Mouse (Mus musculus): ENCODE data around the gene Mtss1l. TPM values are rescaled to one million over a fixed set of nuclear protein-coding genes. Genes with fewer than 3 reads are reported as not detected.

Mtss1l gene
- polyA plus RNA-seq, 1 experiment from 2014 or later: 6.0 TPM

GRCm38 (mm10) chr8:110741816-110742451, 20.7 kb downstream of the Mtss1l start:
- H3K9ac ChIP-seq: no peak overlapping the region
- 75% methylated on average over 15 of the region's 15 CpGs for WGBS
- H3K4me2 ChIP-seq: no peak overlapping the region
- no peak for ATAC-seq (ENCODE audit: extremely low read depth, insufficient number of reproducible peaks, low FRiP score, low TSS enrichment)
- H3K36me3 ChIP-seq: peaks cover 40% of the 10 kb centered on the region
- H3K27ac ChIP-seq (replicated peaks): no peak overlapping the region
- no peaks in the 10 kb centered on the region for H3K27me3 ChIP-seq (replicated peaks)
- no peaks in the 10 kb centered on the region for H3K9me3 ChIP-seq
- no peak overlapping the region for H3K4me3 ChIP-seq
- peaks cover 10% of the 10 kb centered on the region for H3K4me1 ChIP-seq

DNA sequence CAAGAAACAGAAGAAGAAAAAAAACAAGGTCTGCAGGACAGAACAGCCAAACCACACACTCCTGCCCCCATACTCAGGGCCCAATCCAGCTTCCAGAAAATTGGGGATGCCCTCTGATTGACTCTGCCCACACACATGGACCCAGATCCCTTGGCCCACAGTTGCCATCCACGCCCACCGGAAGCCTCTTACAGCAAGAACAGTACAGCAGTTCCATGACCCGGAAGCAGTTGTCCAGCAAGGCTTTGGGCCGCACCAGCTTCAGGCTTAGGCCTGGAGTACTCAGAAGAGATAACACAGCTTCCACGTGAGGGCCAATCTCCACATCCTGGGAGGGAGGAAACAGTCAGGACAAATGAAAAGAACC, 21.2 kb downstream of the Mtss1l start:
- no peak overlapping the region for H3K4me3 ChIP-seq
- peaks cover 10% of the 10 kb centered on the region for H3K4me1 ChIP-seq
- peaks cover 35% of the 10 kb centered on the region for H3K36me3 ChIP-seq
- H3K27ac ChIP-seq (replicated peaks): no peak overlapping the region
- no peak overlapping the region for H3K9ac ChIP-seq
- H3K9me3 ChIP-seq: no peaks in the 10 kb centered on the region
- no peak for ATAC-seq (ENCODE audit: extremely low read depth, insufficient number of reproducible peaks, low FRiP score, low TSS enrichment)
- WGBS: 79% methylated on average over 5 of the region's 5 CpGs
- no peaks in the 10 kb centered on the region for H3K27me3 ChIP-seq (replicated peaks)
- no peak overlapping the region for H3K4me2 ChIP-seq

DNA sequence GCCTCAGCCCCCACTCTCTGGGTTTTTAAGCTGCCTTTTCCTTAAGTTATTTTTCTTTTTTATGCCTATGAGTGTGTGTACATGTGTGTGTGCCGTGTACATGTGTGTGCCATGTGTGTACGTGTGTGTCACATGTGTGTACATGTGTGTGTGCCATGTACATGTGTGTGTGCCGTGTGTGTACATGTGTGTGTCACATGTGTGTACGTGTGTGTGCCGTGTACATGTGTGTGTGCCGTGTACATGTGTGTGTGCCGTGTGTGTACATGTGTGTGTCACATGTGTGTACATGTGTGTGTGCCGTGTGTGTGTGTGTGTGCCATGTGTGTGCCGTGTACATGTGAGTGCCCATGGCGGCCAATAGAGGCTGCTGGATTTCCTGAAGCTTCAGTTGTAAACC, 23.9 kb downstream of the Mtss1l start:
- WGBS: 92% methylated on average over 10 of the region's 10 CpGs
- peaks cover 7% of the 10 kb centered on the region for H3K36me3 ChIP-seq

GRCm38 (mm10) chr8:110746661-110747060, 25.4 kb downstream of the Mtss1l start:
- WGBS: 61% methylated on average over 9 of the region's 9 CpGs
- no peak overlapping the region for H3K27ac ChIP-seq (replicated peaks)
- no peak overlapping the region for H3K4me2 ChIP-seq
- no peak overlapping the region for H3K9ac ChIP-seq
- no peaks in the 10 kb centered on the region for H3K36me3 ChIP-seq
- no peaks in the 10 kb centered on the region for H3K9me3 ChIP-seq
- H3K4me3 ChIP-seq: no peak overlapping the region
- peaks cover 10% of the 10 kb centered on the region for H3K4me1 ChIP-seq
- ATAC-seq (ENCODE audit: extremely low read depth, insufficient number of reproducible peaks, low FRiP score, low TSS enrichment): no peak
- H3K27me3 ChIP-seq (replicated peaks): peaks cover 12% of the 10 kb centered on the region

More for the DNA sequence above, 23.9 kb downstream of the Mtss1l start:
- Histone ChIP-seq H3K4me3 (no peak overlapping the region), H3K27ac (replicated peaks) (no peak overlapping the region), H3K4me1 (peaks cover 10% of the 10 kb centered on the region), H3K4me2 (no peak overlapping the region), H3K9me3 (no peaks in the 10 kb centered on the region), H3K9ac (no peak overlapping the region), H3K27me3 (replicated peaks) (peaks cover 12% of the 10 kb centered on the region)
- no peak for ATAC-seq (ENCODE audit: extremely low read depth, insufficient number of reproducible peaks, low FRiP score, low TSS enrichment)

- 52% methylated on average over 10 of the region's 10 CpGs for WGBS
- no peak for ATAC-seq (ENCODE audit: extremely low read depth, insufficient number of reproducible peaks, low FRiP score, low TSS enrichment)
These were observed 28.4 kb downstream of the Mtss1l start for GRCm38 (mm10) chr8:110749500-110750170.

GRCm38 (mm10) chr8:110750269-110750668, 29.0 kb downstream of the Mtss1l start:
- WGBS: 37% methylated on average over 13 of the region's 13 CpGs
- no peak overlapping the region for H3K4me3 ChIP-seq

More at GRCm38 (mm10) chr8:110749500-110750170, 28.4 kb downstream of the Mtss1l start:
- Histone ChIP-seq H3K4me2 (no peak overlapping the region), H3K27me3 (replicated peaks) (peaks cover 12% of the 10 kb centered on the region), H3K4me1 (peaks cover 7% of the 10 kb centered on the region), H3K4me3 (no peak overlapping the region), H3K27ac (replicated peaks) (no peak overlapping the region), H3K36me3 (no peaks in the 10 kb centered on the region), H3K9me3 (no peaks in the 10 kb centered on the region), H3K9ac (no peak overlapping the region)

GRCm38 (mm10) chr8:110751490-110751889, 30.2 kb downstream of the Mtss1l start:
- ATAC-seq (ENCODE audit: extremely low read depth, insufficient number of reproducible peaks, low FRiP score, low TSS enrichment): no peak
- Histone ChIP-seq H3K9ac (no peak overlapping the region), H3K27ac (replicated peaks) (no peak overlapping the region), H3K4me3 (no peak overlapping the region), H3K9me3 (no peaks in the 10 kb centered on the region), H3K36me3 (no peaks in the 10 kb centered on the region), H3K4me2 (no peak overlapping the region), H3K27me3 (replicated peaks) (peaks cover 16% of the 10 kb centered on the region), H3K4me1 (peaks cover 9% of the 10 kb centered on the region)
- WGBS: 76% methylated on average over 5 of the region's 5 CpGs

More at GRCm38 (mm10) chr8:110750269-110750668, 29.0 kb downstream of the Mtss1l start:
- Histone ChIP-seq H3K27ac (replicated peaks) (no peak overlapping the region), H3K36me3 (no peaks in the 10 kb centered on the region), H3K9me3 (no peaks in the 10 kb centered on the region), H3K27me3 (replicated peaks) (peaks cover 16% of the 10 kb centered on the region), H3K4me1 (peaks cover 7% of the 10 kb centered on the region), H3K9ac (no peak overlapping the region), H3K4me2 (no peak overlapping the region)
- no peak for ATAC-seq (ENCODE audit: extremely low read depth, insufficient number of reproducible peaks, low FRiP score, low TSS enrichment)

- H3K27me3 ChIP-seq (replicated peaks): 0 out of 2 replicates have a peak, but pooled peaks cover 4% of the 10 kb centered on the region
- ATAC-seq (ENCODE audit: extremely low read depth, insufficient number of reproducible peaks, low FRiP score, low TSS enrichment): no peak
- H3K27ac ChIP-seq (replicated peaks): no peak overlapping the region
- no peak overlapping the region for H3K9ac ChIP-seq
- no peak overlapping the region for H3K4me2 ChIP-seq
- 43% methylated on average over 4 of the region's 4 CpGs for WGBS
- no peaks in the 10 kb centered on the region for H3K9me3 ChIP-seq
- no peak overlapping the region for H3K4me3 ChIP-seq
- H3K36me3 ChIP-seq: no peaks in the 10 kb centered on the region
- peaks cover 9% of the 10 kb centered on the region for H3K4me1 ChIP-seq
These were observed 33.4 kb downstream of the Mtss1l start for GRCm38 (mm10) chr8:110754713-110755112.

GRCm38 (mm10) chr8:110755511-110756170, 34.4 kb downstream of the Mtss1l start:
- 48% methylated on average over 15 of the region's 15 CpGs for WGBS

DNA sequence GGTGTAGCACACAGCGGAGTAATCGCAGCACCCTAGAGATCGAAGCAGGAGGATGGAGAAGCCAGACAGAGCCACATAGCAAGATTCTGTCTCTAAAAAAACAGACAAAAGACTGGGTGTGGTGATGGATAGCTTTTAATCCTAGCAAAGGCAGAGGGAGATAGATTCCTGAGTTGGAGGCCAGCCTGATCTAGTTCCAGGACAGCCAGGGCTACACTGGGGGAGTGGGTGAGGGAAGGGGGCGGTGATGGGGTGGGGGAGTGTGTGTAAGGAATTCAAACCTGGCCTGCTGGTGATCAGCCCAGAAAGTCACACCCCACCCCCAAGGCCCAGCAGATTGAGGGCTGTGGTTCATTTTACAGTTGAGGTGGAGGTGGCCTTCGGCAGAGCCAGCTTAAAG, 34.9 kb downstream of the Mtss1l start:
- H3K27me3 ChIP-seq (replicated peaks): 0 out of 2 replicates have a peak, but pooled peaks cover 4% of the 10 kb centered on the region
- H3K9ac ChIP-seq: no peak overlapping the region
- no peaks in the 10 kb centered on the region for H3K9me3 ChIP-seq
- peaks cover 17% of the 10 kb centered on the region for H3K4me1 ChIP-seq
- H3K27ac ChIP-seq (replicated peaks): no peak overlapping the region
- ATAC-seq (ENCODE audit: extremely low read depth, insufficient number of reproducible peaks, low FRiP score, low TSS enrichment): no peak
- H3K36me3 ChIP-seq: no peaks in the 10 kb centered on the region
- WGBS: 72% methylated on average over 5 of the region's 5 CpGs
- H3K4me2 ChIP-seq: no peak overlapping the region
- H3K4me3 ChIP-seq: no peak overlapping the region

More at GRCm38 (mm10) chr8:110755511-110756170, 34.4 kb downstream of the Mtss1l start:
- peaks cover 12% of the 10 kb centered on the region for H3K4me1 ChIP-seq
- no peak overlapping the region for H3K27ac ChIP-seq (replicated peaks)
- H3K4me3 ChIP-seq: no peak overlapping the region
- H3K4me2 ChIP-seq: no peak overlapping the region
- H3K36me3 ChIP-seq: no peaks in the 10 kb centered on the region
- H3K27me3 ChIP-seq (replicated peaks): 0 out of 2 replicates have a peak, but pooled peaks cover 4% of the 10 kb centered on the region
- no peaks in the 10 kb centered on the region for H3K9me3 ChIP-seq
- no peak for ATAC-seq (ENCODE audit: extremely low read depth, insufficient number of reproducible peaks, low FRiP score, low TSS enrichment)
- H3K9ac ChIP-seq: no peak overlapping the region

- ATAC-seq (ENCODE audit: extremely low read depth, insufficient number of reproducible peaks, low FRiP score, low TSS enrichment): no peak; the same call in 1 of the 2 replicates
- 55% methylated on average over 7 of the region's 7 CpGs for WGBS
- peak overlapping the region; percentile 61 for H3K27ac ChIP-seq (replicated peaks)
These were observed 39.1 kb downstream of the Mtss1l start for GRCm38 (mm10) chr8:110760280-110760940.

More at GRCm38 (mm10) chr8:110760280-110760940, 39.1 kb downstream of the Mtss1l start:
- Histone ChIP-seq H3K4me3 (no peak overlapping the region), H3K4me1 (peaks cover 12% of the 10 kb centered on the region), H3K27me3 (replicated peaks) (no peaks in the 10 kb centered on the region), H3K36me3 (no peaks in the 10 kb centered on the region), H3K9ac (no peak overlapping the region), H3K4me2 (no peak overlapping the region), H3K9me3 (no peaks in the 10 kb centered on the region)

Measured in heart, embryonic 13.5 days (tissue).